In genomic region chr9:107250416-107251337, GRCm38 (mm10) we compare ENCODE assay signal across 26 mouse cellular contexts. TPM values are rescaled to one million over a fixed set of nuclear protein-coding genes. Genes with fewer than 3 reads are reported as not detected.
A peak's percentile ranks its signal among the peaks of the same experiment; 100 is the strongest.
DNase-seq lines count a peak whose midpoint lies in the region; ATAC-seq and TF ChIP-seq lines count a peak whose summit lies in the region.
"Had no signal": no experiment of that assay in that cellular context is flagged by ENCODE, and none has a peak within 500 bp of the region (broad histone marks: within the 10 kb centered on the region; RNA-seq: fewer than 3 reads in every experiment).

No protein-coding gene starts in this region.

- H3K4me1 ChIP-seq in forebrain, postnatal 0 days (ENCODE audit: insufficient read depth): peaks cover 35% of the 10 kb centered on the region
- H3K4me1 ChIP-seq in forebrain, embryonic 12.5 days: peaks cover 25% of the 10 kb centered on the region
- H3K4me1 ChIP-seq: embryonic facial prominence, embryonic 12.5 days; intestine, embryonic 15.5 days had no signal

- H3K9me3 ChIP-seq in forebrain, postnatal 0 days (ENCODE audit: low read length): no peaks in the 10 kb centered on the region
- no peaks in the 10 kb centered on the region for H3K9me3 ChIP-seq in forebrain, embryonic 12.5 days
- H3K9me3 ChIP-seq: embryonic facial prominence, embryonic 12.5 days; forebrain, embryonic 13.5 days; heart, embryonic 10.5 days; intestine, embryonic 15.5 days; limb, embryonic 12.5 days; neural tube, embryonic 15.5 days had no signal

- H3K4me2 ChIP-seq in forebrain, postnatal 0 days (ENCODE audit: low read depth): no peak overlapping the region
- H3K4me2 ChIP-seq in forebrain, embryonic 12.5 days: no peak overlapping the region
- no peak overlapping the region for H3K4me2 ChIP-seq in myocyte (ENCODE audit: low read depth)
- H3K4me2 ChIP-seq: embryonic facial prominence, embryonic 12.5 days; forebrain, embryonic 13.5 days; intestine, embryonic 15.5 days; limb, embryonic 12.5 days; liver, embryonic 11.5 days; neural tube, embryonic 15.5 days had no signal

- 64% methylated on average over 14 of the region's 14 CpGs for WGBS in forebrain, postnatal 0 days
- 85% methylated on average over 14 of the region's 14 CpGs for WGBS in forebrain, embryonic 12.5 days

- no peak for ATAC-seq in forebrain, postnatal 0 days
- no peak for ATAC-seq in forebrain, embryonic 12.5 days (ENCODE audit: low FRiP score)
- ATAC-seq: forebrain, embryonic 13.5 days; hindbrain, embryonic 16.5 days; intestine, embryonic 15.5 days; liver, postnatal 0 days; lung, postnatal 0 days had no signal

- no peaks in the 10 kb centered on the region for H3K27me3 ChIP-seq in forebrain, postnatal 0 days (ENCODE audit: insufficient read depth, low read length)
- H3K27me3 ChIP-seq in forebrain, embryonic 12.5 days: 0 out of 2 replicates have a peak, but pooled peaks cover 3% of the 10 kb centered on the region
- peaks cover 3% of the 10 kb centered on the region for H3K27me3 ChIP-seq in myocyte (ENCODE audit: control insufficient read depth, insufficient read depth, insufficient read length)
- H3K27me3 ChIP-seq: embryonic facial prominence, embryonic 12.5 days; forebrain, embryonic 13.5 days; intestine, embryonic 15.5 days; limb, embryonic 12.5 days; neural tube, embryonic 15.5 days had no signal

- H3K27ac ChIP-seq in forebrain, postnatal 0 days (ENCODE audit: low read depth, low read length): peak overlapping the region; percentile 68
- no peak overlapping the region for H3K27ac ChIP-seq in forebrain, embryonic 12.5 days
- H3K27ac ChIP-seq: embryonic facial prominence, embryonic 12.5 days; gastrocnemius, adult 2 months; heart, embryonic 10.5 days; intestine, embryonic 15.5 days; limb, embryonic 12.5 days; macrophage; neural tube, embryonic 15.5 days had no signal

- no peak for TF ChIP-seq POLR2A in myocyte (IDR thresholded peaks at IDR 0.05; ENCODE audit: insufficient read length, low read depth)

- TF ChIP-seq CTCF in forebrain, postnatal 0 days (IDR thresholded peaks at IDR 0.05; ENCODE audit: low read depth): no peak

- H3K4me3 ChIP-seq in forebrain, postnatal 0 days (ENCODE audit: low read depth, low read length): no peak overlapping the region
- no peak overlapping the region for H3K4me3 ChIP-seq in forebrain, embryonic 12.5 days (replicated peaks)
- no peak overlapping the region for H3K4me3 ChIP-seq in myocyte
- H3K4me3 ChIP-seq: embryonic facial prominence, embryonic 12.5 days; forebrain, embryonic 13.5 days; gastrocnemius, adult 2 months; heart, embryonic 10.5 days; intestine, embryonic 15.5 days; limb, embryonic 12.5 days; neural tube, embryonic 15.5 days had no signal

- no peaks in the 10 kb centered on the region for H3K79me2 ChIP-seq in myocyte (ENCODE audit: control insufficient read depth, insufficient read depth)

- H3K9ac ChIP-seq in forebrain, postnatal 0 days: no peak overlapping the region
- H3K9ac ChIP-seq in forebrain, embryonic 12.5 days: no peak overlapping the region
- H3K9ac ChIP-seq: embryonic facial prominence, embryonic 12.5 days; forebrain, embryonic 13.5 days; intestine, embryonic 15.5 days; limb, embryonic 12.5 days; liver, postnatal 0 days; neural tube, embryonic 15.5 days had no signal

- no peak overlapping the region for H3ac ChIP-seq in myocyte (ENCODE audit: control insufficient read depth, insufficient read length)

- H3K36me3 ChIP-seq in forebrain, postnatal 0 days (ENCODE audit: insufficient read depth): no peaks in the 10 kb centered on the region
- H3K36me3 ChIP-seq in forebrain, embryonic 12.5 days (replicated peaks): no peaks in the 10 kb centered on the region
- no peaks in the 10 kb centered on the region for H3K36me3 ChIP-seq in myocyte (ENCODE audit: control insufficient read depth, insufficient read depth)
- H3K36me3 ChIP-seq: embryonic facial prominence, embryonic 12.5 days; heart, embryonic 10.5 days; intestine, embryonic 15.5 days; limb, embryonic 12.5 days; neural tube, embryonic 15.5 days had no signal

- no peak for DNase-seq in forebrain, postnatal 0 days
- DNase-seq in layer of hippocampus, adult 9-11 months: peak; percentile 52
- DNase-seq in layer of hippocampus, adult 18-20 months (ENCODE audit: low spot score in 2 of 2): no peak
- DNase-seq in adipocyte (ENCODE audit: low spot score): peak; percentile 6
- DNase-seq in adrenal gland, postnatal 25 days: no peak
- no peak for DNase-seq in ovary, postnatal 14 days (ENCODE audit: low spot score)
- DNase-seq: cerebellum, adult 11-12 months; cerebellum, postnatal 10 days; gastrocnemius, adult 2 months; heart, postnatal 4 days; kidney, adult 8-10 months; kidney, postnatal 10 days; liver, postnatal 0 days; thymus, postnatal 36 days had no signal

TF ChIP-seq in myocyte, 11 proteins besides CTCF, POLR2A, EP300 and RAD21:
- TF ChIP-seq TCF12 (IDR thresholded peaks at IDR 0.05; ENCODE audit: insufficient read depth, poor library complexity, severe bottlenecking) (no peak), TCF3 (IDR thresholded peaks at IDR 0.05; ENCODE audit: insufficient read length, low read depth) (no peak), MYOG (IDR thresholded peaks at IDR 0.05; ENCODE audit: control insufficient read depth in 1 of 3, insufficient read depth in 1 of 3, insufficient read length in 2 of 3, low read depth in 2 of 3) (peak in 2 of 3 experiments; percentile 42 to 74), MYOD1 (IDR thresholded peaks at IDR 0.05; ENCODE audit: control insufficient read depth in 1 of 3, insufficient read length in 2 of 3, low read depth in 2 of 3) (peak in 2 of 3 experiments; percentile 33 to 73), CEBPB (IDR thresholded peaks at IDR 0.05; ENCODE audit: insufficient read depth, poor library complexity, severe bottlenecking) (no peak), POLR2AphosphoS2 (IDR thresholded peaks at IDR 0.05; ENCODE audit: insufficient read length, low read depth) (no peak)
TF ChIP-seq in myocyte: peak in this region for 2.

RNA-seq across cellular contexts. Expression of gene Dock3, which starts 19.0 kb away (rescaled TPM):
- 53.7 and 57.0 TPM in 2 replicates for total RNA-seq in forebrain, postnatal 0 days (2014; rRNA removed)
- polyA plus RNA-seq in forebrain, postnatal 0 days (2015; fragmentation: Nextera tagmentation; extraction: Ambion mirVana): 13.8 and 21.3 TPM in 2 replicates
- polyA plus RNA-seq in forebrain, embryonic 12.5 days (2016; fragmentation: Nextera tagmentation; extraction: Ambion mirVana): 12.3 and 13.8 TPM in 2 replicates
- 100 to 1,000 TPM; 105 to 112 TPM for total RNA-seq in layer of hippocampus, adult 18-20 months (2021)
- polyA plus RNA-seq in myocyte (2012; fragmentation: generic; extraction: Trizol): 0.40 TPM
- 4.9 and 5.4 TPM in 2 replicates for total RNA-seq in adrenal gland, postnatal 25 days (2021)
- total RNA-seq: gastrocnemius, adult 2 months had no signal
- polyA plus RNA-seq: liver, postnatal 0 days had no signal

RNA-seq across cellular contexts. Expression of gene Mapkapk3, which starts 39.0 kb away (rescaled TPM):
- 1.5 and 1.6 TPM in 2 replicates for total RNA-seq in forebrain, postnatal 0 days (2014; rRNA removed)
- polyA plus RNA-seq in forebrain, postnatal 0 days (2015; fragmentation: Nextera tagmentation; extraction: Ambion mirVana): 1.2 and 1.5 TPM in 2 replicates
- polyA plus RNA-seq in forebrain, embryonic 12.5 days (2016; fragmentation: Nextera tagmentation; extraction: Ambion mirVana): 2.4 and 3.7 TPM in 2 replicates
- 1 to 10 TPM; 1.8 to 2.2 TPM for total RNA-seq in layer of hippocampus, adult 18-20 months (2021)
- polyA plus RNA-seq in myocyte (2012; fragmentation: generic; extraction: Trizol): 3.9 TPM
- total RNA-seq in adrenal gland, postnatal 25 days (2021): 56.8 and 57.8 TPM in 2 replicates

RNA-seq across cellular contexts. Expression of gene Cish, which starts 45.1 kb away (rescaled TPM):
- total RNA-seq in forebrain, postnatal 0 days (2014; rRNA removed): 2.7 and 4.0 TPM in 2 replicates
- 11.2 and 12.2 TPM in 2 replicates for polyA plus RNA-seq in forebrain, postnatal 0 days (2015; fragmentation: Nextera tagmentation; extraction: Ambion mirVana)
- polyA plus RNA-seq in forebrain, embryonic 12.5 days (2016; fragmentation: Nextera tagmentation; extraction: Ambion mirVana): 4.5 and 6.0 TPM in 2 replicates
- total RNA-seq in layer of hippocampus, adult 18-20 months (2021): 1 to 10 TPM; 3.0 to 6.3 TPM
- 0.64 TPM for polyA plus RNA-seq in myocyte (2012; fragmentation: generic; extraction: Trizol)
- total RNA-seq in adrenal gland, postnatal 25 days (2021): 8.1 and 14.9 TPM in 2 replicates

Comparison
In these comparisons a context has a peak if more than half of its experiments do, and no peak if none do; other contexts are left out.
1. DNase-seq: peak in layer of hippocampus, adult 9-11 months (single experiment) and adipocyte (single experiment); none in forebrain, postnatal 0 days (single experiment), layer of hippocampus, adult 18-20 months (0 of 2), adrenal gland, postnatal 25 days (single experiment) and ovary, postnatal 14 days (single experiment).
2. RNA of gene Mapkapk3, which starts 39.0 kb away (total RNA-seq): 56.8 to 57.8 TPM in adrenal gland, postnatal 25 days; 1.8 to 2.2 TPM in layer of hippocampus, adult 18-20 months and 1.5 to 1.6 TPM in forebrain, postnatal 0 days; every median in the first group is over 10 times any median in the second.